Mouse (Mus musculus): Measurements from ENCODE around the gene S1pr2.

GRCm38 (mm10) chr9:21025258-21025810 lies 48.8 kb upstream of the S1pr2 start:
- TF ChIP-seq CTCF (IDR thresholded peaks at IDR 0.05 in 2 of 3, conservative IDR thresholded peaks at IDR 0.05 in 1 of 3; ENCODE audit: control insufficient read depth in 1 of 3, insufficient read depth in 1 of 3, low read depth in 2 of 3, low read length in 3 of 3, poor library complexity in 1 of 3, severe bottlenecking in 1 of 3), result no peak
- TF ChIP-seq CHD1 (IDR thresholded peaks at IDR 0.05; ENCODE audit: low read depth, low read length), result no peak
- no peak for TF ChIP-seq POLR2A (IDR thresholded peaks at IDR 0.05; ENCODE audit: control insufficient read depth in 1 of 2, insufficient read depth in 1 of 2, low read depth in 1 of 2, low read length in 2 of 2, poor library complexity in 1 of 2)
- no peak for TF ChIP-seq USF1 (IDR thresholded peaks at IDR 0.05; ENCODE audit: low read depth, low read length)
- no peak for TF ChIP-seq NRF1 (IDR thresholded peaks at IDR 0.05; ENCODE audit: insufficient read depth, low read depth, low read length, poor library complexity, severe bottlenecking)
- no peak for TF ChIP-seq GATA1 (IDR thresholded peaks at IDR 0.05; ENCODE audit: low read depth, low read length)
- no peak for TF ChIP-seq ZNF384 (IDR thresholded peaks at IDR 0.05; ENCODE audit: low read depth, low read length)
- no peak for TF ChIP-seq EP300 (IDR thresholded peaks at IDR 0.05; ENCODE audit: low read depth in 1 of 2, low read length in 2 of 2)
- TF ChIP-seq BHLHE40 (IDR thresholded peaks at IDR 0.05; ENCODE audit: borderline replicate concordance, low read depth, low read length), result no peak
- TF ChIP-seq ETS1 (IDR thresholded peaks at IDR 0.05; ENCODE audit: low read depth, low read length), result no peak

All from MEL (cell line).